Mouse (Mus musculus) right cerebral cortex, adult 2 months (tissue): ENCODE measurements around the gene Hoxb5.

Experiments used
- DNase-seq, 2 experiments: peaks; one replicate each; pipeline ENCODE4 v3.0.0; 2021 to 2022; ENCODE audit warnings: low spot score in 2 of 2

Gene Hoxb5

DNA sequence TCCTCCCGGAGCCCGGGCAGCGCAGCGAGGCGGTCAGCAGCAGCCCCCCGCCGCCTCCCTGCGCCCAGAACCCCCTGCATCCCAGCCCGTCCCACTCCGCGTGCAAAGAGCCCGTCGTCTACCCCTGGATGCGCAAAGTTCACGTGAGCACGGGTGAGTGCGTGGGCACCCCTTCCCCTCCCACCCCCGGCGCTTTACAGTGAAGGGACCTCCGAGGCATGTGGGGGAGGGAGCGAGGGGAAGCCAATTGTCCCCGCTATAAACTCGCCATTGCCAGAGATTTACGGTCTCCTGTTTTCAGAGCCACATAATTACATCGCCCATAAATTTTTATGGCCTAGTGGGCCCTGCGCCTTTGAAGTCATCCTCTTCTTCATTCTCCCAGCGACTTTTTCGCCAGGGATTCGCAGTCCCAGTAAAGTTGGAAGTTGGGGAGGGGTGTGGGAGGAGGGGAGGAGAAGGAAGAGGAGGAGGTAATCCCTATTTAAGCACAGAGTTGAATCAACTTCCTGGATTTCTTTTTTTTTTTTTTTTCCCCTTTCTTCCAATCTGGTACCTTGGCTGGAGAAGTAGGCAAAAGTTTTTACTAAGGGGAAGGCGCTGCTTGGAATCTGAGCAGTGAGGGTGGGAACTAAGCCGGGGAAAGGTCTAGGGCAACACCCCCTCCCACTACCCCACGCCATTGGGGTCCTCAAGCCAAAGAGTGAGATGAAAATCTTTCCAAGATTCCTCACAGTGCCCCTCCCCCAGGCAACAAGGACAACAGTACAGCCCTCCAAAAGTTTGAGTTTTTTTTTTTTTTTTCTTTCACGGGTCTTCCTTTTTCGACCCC, 16.2 kb downstream of the Hoxb5 start:
- no peak for DNase-seq

DNA sequence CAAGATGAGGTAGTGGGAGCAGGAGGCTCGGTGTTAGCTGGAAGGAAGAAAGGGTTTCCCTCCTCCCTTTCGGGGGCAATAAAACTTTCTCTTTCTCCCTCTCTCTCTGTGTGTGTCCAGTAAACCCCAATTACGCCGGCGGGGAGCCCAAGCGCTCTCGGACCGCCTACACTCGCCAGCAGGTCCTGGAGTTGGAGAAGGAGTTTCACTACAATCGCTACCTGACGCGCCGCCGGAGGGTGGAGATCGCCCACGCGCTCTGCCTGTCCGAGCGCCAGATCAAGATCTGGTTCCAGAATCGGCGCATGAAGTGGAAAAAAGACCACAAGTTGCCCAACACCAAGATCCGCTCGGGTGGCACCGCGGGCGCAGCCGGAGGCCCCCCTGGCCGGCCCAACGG, 16.8 kb downstream of the Hoxb5 start:
- DNase-seq = no peak

DNA sequence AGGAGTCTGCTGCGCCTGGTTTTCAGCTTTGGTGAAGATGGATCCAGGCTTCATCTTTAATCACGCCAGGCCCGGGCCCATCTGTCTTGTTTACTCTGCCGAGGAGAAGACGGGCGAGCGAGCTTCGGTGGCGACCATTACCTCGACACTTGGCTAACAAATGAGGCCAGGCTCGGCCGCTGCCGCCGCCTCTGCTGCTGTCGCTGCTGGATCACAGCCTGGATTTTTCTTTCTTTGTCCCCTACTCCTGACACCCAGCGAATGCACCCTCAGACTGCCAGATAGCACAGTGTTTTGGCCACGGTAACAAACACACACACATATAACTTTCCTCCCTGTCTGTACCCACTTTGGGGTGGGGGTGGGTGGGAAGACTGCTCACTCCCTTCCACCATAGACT, 17.6 kb downstream of the Hoxb5 start:
- no peak for DNase-seq

DNA sequence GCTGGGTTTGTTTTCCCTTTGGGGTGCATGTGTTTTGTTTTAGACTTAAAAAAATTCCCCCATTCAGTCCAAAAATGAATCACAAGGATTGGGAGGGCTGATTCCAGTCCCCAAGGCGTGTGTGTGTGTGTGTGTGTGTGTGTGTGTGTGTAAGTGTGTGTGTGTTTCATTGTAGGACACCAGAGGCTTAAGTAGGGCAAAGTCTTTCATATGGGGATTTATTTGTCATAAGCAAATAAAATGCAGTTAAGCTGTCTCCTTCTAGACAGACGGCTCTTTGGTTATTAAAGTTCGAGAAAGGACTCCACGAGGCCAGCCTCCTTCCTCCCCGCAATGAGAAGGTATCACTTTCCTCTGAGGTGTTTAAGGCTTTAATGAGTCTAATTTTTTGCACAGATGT, 18.7 kb downstream of the Hoxb5 start:
- no peak for DNase-seq

DNA sequence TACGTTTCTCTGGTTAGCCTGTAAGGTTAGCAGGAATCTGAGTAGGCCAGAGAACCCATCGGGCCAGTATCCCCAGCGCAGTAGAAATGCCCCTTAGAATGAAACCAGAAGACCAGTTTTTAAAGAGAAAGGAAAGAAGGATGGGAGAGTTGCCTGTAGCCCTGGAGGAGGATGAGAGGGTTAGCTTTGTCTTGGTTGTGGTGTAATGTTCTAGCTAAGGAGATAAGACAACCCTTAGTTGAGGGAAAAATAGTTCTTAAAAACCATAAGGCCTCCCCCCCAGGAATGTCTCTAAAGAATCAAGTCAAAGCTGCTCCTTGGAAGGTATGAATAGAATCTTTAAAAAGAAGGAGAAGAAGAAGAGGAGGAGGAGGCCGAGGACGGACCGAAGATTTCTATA, 19.6 kb downstream of the Hoxb5 start:
- no peak for DNase-seq

DNA sequence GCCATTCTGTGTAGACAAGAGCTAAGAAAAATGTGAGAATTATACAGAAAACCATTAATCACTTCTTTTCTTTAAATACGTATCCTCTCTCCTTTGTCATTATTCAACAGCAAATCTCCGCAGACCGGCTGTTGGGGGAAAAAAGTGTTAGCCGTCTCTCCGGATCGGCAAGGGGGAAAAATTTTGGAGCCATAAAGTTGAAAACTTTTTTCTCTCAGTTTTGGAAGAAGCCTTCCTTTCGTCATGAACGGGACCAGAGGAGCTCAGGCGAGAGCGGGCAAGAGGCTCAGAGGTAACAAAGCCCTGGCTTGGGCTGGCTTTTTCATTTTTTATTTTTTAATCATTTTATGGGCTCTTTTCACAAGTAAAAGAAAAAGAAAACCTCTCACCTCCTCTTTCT, 20.0 kb downstream of the Hoxb5 start, which contains the start of gene Hoxb3:
Gene Hoxb3 (plus strand): TSS at position 173 of the 400 bp plus-strand sequence.
- DNase-seq = no peak

DNA sequence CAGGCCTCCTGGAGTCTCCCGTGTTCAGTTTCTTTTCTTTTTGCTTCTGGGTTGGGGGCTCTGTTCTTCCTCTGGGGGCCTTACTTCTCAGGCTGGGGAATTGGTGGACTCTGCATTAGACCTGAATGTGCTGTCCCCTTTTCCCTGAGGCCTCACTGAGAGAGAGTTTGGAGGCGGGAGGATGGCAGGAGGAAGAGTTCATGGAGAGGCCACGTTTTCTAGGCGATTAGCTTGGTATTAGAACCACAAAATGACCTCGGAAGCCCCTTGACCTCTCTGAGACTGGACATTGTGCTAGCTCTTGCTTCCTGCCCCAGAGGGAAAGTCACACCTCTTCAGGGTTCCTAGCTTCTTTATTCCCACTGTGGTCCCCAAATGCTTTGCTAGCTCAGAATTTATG, 21.0 kb downstream of the Hoxb5 start:
- DNase-seq = no peak

DNA sequence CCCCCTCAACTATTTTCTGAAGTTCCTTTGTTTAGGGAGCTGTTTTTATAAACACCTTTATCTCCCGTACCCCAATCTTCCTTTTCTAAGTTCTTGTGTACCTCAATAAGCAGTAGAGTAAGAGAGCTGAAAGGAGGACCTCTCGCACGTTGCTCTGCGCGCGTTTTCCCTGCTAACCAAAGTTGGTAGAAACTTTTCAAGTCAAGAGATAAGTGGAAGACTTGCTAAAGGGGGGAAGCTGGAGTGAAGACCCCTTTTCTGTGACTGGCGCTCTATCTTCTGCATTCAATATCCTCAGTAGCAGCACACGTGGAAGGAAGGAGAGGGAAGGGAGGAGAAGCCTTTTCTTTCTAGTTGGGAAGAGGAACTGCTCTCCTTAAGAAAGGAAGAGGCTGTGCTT, 21.8 kb downstream of the Hoxb5 start:
- no peak for DNase-seq

DNA sequence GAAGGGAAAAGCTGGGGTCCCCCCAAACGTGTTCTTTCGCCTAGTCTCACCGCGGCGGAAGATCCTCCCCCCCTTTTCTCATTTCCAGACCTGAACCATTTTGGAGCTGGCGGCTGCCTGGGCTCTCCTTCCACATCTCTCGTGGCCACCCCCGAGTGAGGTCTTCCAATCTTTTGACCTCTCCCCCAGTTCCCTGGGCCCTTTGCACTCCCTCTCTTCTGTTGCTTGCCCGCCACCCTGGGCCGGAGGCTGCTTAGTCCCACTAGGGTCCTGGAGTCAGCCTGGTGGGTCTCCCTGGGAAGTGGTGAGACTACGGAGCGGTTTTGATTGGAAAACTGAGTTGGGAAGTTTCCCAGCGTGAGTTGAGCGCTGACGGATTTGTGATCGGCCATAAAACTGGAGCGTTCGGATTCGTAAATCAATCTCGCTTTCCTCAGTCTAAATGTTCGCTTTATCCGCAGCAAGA, 22.6 kb downstream of the Hoxb5 start:
- DNase-seq = no peak

DNA sequence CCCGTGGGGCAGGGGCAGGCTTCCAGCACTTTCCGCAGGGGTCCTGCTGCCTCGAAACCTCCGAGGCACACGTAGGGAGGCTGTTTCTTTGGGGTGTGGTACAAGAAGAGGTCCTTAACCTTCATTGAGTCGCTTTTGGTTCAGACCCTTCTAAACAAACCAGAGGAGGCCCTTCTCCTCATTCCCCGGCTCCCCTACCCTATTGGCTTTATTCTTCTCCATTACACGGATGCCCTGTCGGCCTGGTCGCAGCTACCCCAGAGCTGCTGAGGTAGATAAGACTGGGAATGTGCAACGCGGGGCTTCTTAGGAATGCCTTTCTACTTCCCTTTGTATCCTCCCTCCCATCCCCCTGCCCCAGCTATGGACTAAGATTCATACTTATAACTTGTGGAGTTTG, 23.6 kb downstream of the Hoxb5 start:
- DNase-seq = no peak

DNA sequence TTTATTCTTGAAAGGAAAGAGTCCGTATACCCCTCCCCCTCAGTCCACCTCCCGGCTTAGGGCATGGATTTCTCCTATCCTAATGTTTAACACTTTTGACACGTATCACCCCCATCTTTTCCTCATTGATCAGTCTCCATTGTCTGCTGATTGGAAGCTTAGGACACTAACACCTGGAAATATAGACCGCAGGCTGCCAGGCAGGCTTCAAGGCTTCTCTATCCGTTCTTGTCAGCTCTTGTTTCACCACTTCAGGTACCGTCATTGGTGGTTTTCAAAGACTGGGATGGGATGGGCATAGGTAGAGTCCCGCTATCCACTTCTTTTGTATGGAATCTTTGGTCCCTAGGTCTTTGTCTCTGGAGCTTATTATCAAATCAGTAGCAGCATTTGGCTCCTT, 24.0 kb downstream of the Hoxb5 start:
- DNase-seq = no peak

DNA sequence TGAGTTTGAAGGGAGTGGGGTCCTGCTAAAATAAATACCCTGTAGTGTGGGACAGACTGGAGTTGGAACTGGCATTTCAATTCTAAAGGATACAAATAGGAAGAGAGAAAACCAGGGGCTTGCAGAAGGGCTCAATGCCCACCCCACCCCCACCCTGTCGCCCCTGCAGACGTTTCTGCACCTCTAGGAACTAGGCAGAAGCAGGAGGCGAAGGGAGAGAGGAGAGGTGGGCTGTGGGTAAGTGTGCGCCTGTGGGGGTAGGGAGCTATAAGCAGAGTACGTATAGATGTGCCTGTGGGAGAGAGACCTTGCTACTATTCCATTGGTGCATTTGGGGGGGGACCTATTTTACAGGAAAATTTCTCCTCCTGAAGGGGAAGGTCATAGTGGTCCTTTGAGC, 24.6 kb downstream of the Hoxb5 start:
- DNase-seq = no peak

DNA sequence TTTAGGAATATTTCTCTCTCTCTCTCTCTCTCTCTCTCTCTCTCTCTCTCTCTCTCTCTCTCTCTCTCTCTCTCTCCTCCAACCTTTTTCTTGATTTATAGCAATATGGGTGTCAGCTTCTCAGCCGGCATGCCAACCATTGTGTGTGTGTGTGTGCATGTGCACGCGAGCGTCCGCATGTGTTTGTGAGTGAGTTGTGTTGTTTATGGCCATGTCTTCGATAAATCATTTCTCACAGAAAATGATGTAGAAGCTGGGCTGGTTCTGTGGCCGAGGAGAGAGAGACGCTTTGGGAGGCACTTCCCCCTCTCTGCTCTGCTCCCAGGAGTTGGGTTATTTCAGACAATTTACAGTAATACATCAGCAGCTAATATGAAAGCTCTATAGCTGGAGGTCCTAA, 25.5 kb downstream of the Hoxb5 start:
- no peak for DNase-seq

DNA sequence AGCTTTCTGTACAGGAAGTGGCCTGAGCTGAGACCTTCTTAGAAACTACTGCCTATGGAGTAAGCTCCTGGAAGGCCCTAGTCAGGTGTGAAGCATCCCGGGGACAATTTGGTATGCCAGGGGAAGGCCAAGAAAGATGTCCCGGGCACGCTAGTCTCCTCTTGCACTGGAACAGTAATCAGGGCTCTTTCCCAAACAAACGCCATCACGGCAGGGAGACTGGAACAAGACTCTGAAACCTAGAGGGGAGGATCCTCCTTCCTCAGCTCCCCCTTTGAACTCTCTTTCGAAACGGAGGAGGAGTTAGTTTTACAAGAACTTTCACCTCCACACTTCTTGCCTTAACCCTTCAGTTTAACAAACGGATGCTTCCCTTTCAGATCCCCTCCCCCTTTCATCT, 29.0 kb downstream of the Hoxb5 start:
- no peak for DNase-seq

DNA sequence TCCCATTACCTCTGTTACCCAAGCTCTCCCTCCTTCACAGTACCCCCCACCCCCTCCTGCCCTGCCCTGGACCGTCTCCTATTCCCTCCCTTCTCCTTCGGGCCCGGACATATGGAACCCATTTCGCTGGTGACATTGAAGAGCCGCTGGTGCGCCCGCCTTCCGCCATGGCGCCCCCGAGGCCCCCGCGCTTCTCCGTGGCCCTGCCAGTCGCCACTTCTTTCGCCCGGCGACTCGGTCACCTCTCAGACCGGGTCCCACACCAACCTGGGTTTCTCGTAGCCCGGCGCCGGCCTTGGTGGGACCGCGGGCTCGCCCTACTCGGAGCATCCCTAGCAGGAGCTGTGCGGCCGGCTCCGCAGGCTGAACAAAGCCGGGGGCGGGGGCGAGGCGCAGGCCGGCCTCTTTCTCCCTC, 29.5 kb downstream of the Hoxb5 start:
- DNase-seq = no peak

DNA sequence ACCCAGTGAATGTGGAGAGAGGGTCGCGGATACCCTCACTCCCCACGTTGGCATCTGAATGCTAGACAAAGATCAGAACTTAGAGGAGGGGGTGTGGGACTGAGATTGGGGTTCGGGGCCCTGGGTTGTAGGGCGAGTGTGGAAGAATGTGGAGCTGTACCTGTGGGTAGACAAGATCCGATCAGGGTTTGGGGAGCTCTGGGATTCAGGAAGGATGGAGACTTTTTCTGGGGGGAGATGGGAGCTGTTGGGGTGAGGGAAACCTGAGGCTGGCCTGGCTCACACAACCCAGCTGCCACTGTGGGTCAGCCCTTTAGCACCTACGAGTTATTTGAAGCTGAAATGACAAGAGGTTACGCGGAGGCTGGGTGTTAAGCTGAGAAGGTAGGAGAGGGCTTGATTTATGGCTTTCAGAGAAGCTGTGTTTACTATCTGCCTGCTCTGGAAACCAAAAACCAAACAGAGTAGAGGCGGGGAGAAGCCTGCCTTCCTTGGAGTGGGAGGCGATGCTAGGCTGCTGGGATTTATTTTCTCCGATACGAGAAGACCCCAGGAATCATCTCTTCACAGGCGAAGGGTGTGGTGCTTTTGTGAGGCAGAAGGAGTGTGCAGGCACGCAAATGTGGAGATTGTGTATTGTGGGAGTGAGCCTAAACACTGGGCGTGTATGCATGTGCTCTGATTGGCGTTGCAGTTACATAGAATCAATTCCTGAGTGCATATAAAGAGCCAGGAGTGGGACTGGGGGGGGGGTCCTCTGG, 30.3 kb downstream of the Hoxb5 start:
- no peak for DNase-seq

DNA sequence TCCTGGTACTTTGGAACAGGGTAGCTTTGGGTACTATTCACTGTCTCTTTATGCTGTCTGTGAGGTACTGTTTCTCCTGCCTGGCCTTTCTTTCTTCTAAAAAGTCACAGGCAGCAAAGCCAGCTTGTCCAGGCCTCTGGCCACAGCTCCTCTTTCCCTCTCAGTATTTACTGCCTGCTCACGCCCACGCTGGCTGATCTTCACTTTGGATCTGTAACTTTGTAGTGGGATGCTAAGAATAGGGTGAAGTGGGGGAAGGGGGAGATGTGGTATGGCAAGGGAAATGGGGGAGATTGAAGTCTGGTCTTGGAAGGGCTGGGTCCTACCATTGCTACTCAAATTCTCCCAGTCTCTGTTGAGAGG, 30.8 kb downstream of the Hoxb5 start:
- no peak for DNase-seq

DNA sequence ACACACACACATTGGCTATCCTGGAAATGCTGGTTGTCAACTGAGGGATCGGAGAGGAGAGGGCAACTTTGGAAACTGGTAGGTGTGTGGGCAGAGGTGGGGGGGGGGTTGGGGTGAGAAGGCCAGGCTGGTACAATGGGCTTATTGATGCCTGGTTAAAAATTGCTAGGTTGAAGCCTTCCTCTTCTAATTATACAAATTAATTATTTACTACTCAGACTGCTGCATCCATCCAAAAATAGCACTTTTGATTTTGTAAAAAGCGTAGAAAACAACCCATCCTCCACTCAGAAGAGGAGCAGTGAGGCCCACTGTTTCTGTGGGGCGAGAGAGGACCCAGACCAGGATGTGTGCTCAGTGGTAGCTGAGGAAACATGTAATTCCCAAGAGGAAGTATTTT, 31.9 kb downstream of the Hoxb5 start:
- DNase-seq = no peak

DNA sequence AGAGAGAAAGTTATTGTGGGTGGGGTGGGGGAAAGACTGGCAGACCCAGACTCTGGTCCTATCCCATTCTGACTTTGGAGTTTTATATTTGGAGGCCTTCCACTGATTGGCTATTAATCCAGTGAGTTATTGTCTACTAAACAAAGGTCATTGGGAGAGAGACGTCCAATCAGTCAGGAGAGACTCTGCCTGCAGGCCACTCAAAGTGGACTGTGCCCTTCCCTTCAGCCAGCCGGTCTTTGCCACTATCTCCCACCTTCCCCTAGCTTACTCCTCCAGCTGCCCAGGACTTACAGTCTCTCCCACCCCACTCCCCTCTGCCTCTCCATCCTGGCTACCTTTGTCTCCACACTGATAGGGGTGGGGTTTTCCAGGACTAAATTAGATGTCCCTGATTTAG, 33.5 kb downstream of the Hoxb5 start:
- DNase-seq = no peak

DNA sequence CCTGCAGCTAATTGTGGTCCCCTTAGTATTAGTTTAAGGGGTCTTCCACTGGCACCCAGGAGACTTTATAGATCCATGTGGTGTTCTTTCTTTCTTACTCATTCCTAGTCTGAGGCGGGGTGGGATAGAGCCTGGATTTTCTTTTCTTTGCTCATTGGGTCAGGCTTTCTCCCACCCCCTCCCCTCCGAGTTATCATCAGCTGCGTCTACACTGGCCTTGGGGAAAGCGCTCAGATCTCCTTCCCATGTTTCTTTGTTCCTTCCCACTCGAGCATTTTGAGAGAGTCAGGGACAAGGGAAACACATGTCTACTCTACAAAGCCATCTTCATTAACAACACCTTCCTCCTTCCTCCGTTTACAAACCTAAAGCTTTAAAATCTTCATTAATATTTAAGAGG, 33.9 kb downstream of the Hoxb5 start:
- DNase-seq = no peak

DNA sequence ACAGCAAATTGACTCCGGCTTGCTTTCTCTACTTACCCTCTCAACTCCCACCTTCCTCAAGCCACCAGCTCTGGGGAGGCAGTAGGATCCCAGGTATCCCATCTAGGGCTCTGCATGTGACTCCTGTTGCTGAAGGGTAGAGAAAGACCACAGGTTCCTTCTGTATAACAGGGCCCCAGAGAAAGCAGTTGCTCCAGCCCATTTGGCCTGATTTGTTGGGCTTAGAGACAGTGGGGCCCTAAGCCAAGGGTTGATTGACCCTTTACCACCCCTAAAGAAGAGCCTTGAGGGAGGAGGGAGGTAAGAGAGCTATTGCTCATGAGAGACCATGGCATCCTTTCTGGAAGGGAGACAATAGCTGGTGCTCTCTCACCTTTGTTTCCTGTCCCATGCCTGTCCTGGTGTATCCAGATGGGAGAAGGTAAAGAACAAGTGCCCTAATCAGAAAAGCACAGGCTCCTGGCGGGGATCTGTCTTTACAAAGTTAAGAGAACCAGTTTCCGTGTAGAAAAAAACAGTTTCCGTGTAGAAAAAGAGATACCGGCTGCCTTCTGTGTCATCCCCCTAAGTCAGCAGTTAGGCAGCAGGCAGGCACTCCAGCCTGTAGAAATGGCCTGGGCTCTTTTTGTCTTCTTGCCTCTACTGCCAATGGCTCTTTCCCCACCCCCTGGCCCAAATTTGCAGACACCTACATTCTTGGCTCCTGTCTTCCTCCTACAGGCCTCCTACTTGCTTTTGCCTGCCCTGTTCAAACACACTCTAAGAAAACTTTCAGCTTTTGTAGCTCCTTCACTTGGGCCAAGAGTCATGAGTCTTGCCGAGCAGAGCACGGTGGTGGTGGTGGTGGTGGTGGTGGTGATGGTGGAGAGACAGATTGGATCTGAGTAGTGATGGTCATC, 36.1 kb downstream of the Hoxb5 start:
- DNase-seq = no peak

DNA sequence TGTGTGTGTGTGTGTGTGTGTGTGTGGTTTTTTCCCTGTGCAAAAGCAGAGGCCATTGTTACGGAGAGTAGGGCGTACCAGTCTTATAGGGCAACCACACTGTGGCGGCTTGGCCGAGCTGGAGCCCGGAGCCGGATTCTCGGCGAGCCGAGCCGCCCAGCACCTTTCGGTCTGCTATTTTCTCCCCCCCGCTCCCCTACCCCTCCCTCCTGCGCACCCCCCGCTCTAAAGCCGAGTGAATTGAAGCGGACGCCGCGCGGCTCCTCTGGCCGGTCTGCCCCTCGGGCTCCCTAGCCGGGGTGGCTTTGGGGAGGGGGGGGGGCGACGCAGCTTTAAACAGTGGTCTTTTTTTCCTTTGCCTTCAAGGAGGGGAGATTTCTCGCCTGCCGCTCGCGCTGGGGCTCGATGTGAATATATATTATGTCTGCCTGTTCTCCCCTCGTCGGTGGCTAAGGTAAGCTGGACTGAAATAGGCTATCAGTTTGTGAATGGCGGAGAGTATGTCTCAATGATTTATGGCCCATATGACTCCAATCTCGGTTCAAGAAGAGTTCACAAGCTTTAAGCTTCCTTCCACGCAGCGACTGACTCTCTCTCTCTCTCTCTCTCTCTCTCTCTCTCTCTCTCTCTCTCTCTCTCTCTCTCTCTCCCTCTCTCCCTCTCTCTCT, 37.7 kb downstream of the Hoxb5 start:
- no peak for DNase-seq
